Mouse (Mus musculus) ES-E14 (cell line): ENCODE results near the gene Fbxo39.

ENCODE experiments used
- CHD2 ChIP-seq: IDR thresholded peaks from 2 replicates; pipeline ENCODE4 v1.6.1; 2014; ENCODE audit warnings: mild to moderate bottlenecking, low read depth, low read length, inconsistent platforms
- HCFC1 ChIP-seq: IDR thresholded peaks from 2 replicates; pipeline ENCODE4 v1.6.1; 2012; ENCODE audit warnings: low read length, inconsistent platforms, borderline replicate concordance; ENCODE audit not compliant: insufficient read depth
- MAFK ChIP-seq: IDR thresholded peaks from 2 replicates; pipeline ENCODE4 v1.6.1; 2014; ENCODE audit warnings: mild to moderate bottlenecking, low read depth, low read length, inconsistent platforms; ENCODE audit not compliant: insufficient read depth
- ZC3H11A ChIP-seq: IDR thresholded peaks from 2 replicates; pipeline ENCODE4 v1.6.1; 2012; ENCODE audit warnings: low read depth, mild to moderate bottlenecking, inconsistent platforms, low read length, borderline replicate concordance
- ZNF384 ChIP-seq: IDR thresholded peaks from 2 replicates; pipeline ENCODE4 v1.6.1; 2012; ENCODE audit warnings: low read depth, low read length, inconsistent platforms

GRCm38 (mm10) chr11:72310491-72310890, 3.8 kb upstream of the Fbxo39 start:
- TF ChIP-seq CHD2 = no peak
- TF ChIP-seq ZC3H11A = no peak
- TF ChIP-seq ZNF384 = no peak
- TF ChIP-seq MAFK = no peak
- TF ChIP-seq HCFC1 = no peak
